Mouse (Mus musculus): Measurements from ENCODE around the gene Mlph.
A peak's percentile ranks its signal among the peaks of the same experiment; 100 is the strongest.

The Mlph gene

GRCm38 (mm10) chr1:90906357-90906756 is 8.5 kb upstream of the Mlph start:
- DNase-seq (ENCODE audit: low spot score in 2 of 2) = peak in 1 of 2 experiments; percentile 18

- DNase-seq (ENCODE audit: low spot score in 2 of 2) = no peak
Measured at GRCm38 (mm10) chr1:90909161-90909560, 5.7 kb upstream of the Mlph start.

- DNase-seq (ENCODE audit: low spot score in 2 of 2) = peak in 1 of 2 experiments; percentile 12
Measured at GRCm38 (mm10) chr1:90909631-90910152, 5.2 kb upstream of the Mlph start.

- DNase-seq (ENCODE audit: low spot score in 2 of 2) = no peak
Measured at GRCm38 (mm10) chr1:90913231-90913630, 1.7 kb upstream of the Mlph start.

- no peak for DNase-seq (ENCODE audit: low spot score in 2 of 2)
Measured at GRCm38 (mm10) chr1:90917509-90917908, 2.6 kb downstream of the Mlph start.

- DNase-seq (ENCODE audit: low spot score in 2 of 2) = no peak
Measured at GRCm38 (mm10) chr1:90921687-90922086, 6.8 kb downstream of the Mlph start.

GRCm38 (mm10) chr1:90926030-90926429 is 11.1 kb downstream of the Mlph start:
- DNase-seq (ENCODE audit: low spot score in 2 of 2) = no peak

- DNase-seq (ENCODE audit: low spot score in 2 of 2) = no peak
Measured at GRCm38 (mm10) chr1:90927308-90927707, 12.4 kb downstream of the Mlph start.

- DNase-seq (ENCODE audit: low spot score in 2 of 2) = no peak
Measured at GRCm38 (mm10) chr1:90927929-90928574, 13.2 kb downstream of the Mlph start.

GRCm38 (mm10) chr1:90928575-90928934 is 13.7 kb downstream of the Mlph start:
- DNase-seq (ENCODE audit: low spot score in 2 of 2) = peak; percentile 65 to 81

GRCm38 (mm10) chr1:90933001-90933400 is 18.1 kb downstream of the Mlph start:
- DNase-seq (ENCODE audit: low spot score in 2 of 2) = no peak

- no peak for DNase-seq (ENCODE audit: low spot score in 2 of 2)
Measured at GRCm38 (mm10) chr1:90936990-90937389, 22.1 kb downstream of the Mlph start.

- no peak for DNase-seq (ENCODE audit: low spot score in 2 of 2)
Measured at GRCm38 (mm10) chr1:90939980-90940379, 25.1 kb downstream of the Mlph start.

GRCm38 (mm10) chr1:90945171-90945570 is 30.3 kb downstream of the Mlph start:
- no peak for DNase-seq (ENCODE audit: low spot score in 2 of 2)

GRCm38 (mm10) chr1:90947252-90947651 is 32.4 kb downstream of the Mlph start:
- no peak for DNase-seq (ENCODE audit: low spot score in 2 of 2)

- DNase-seq (ENCODE audit: low spot score in 2 of 2) = no peak
Measured at GRCm38 (mm10) chr1:90949309-90949708, 34.4 kb downstream of the Mlph start.

- no peak for DNase-seq (ENCODE audit: low spot score in 2 of 2)
Measured at GRCm38 (mm10) chr1:90951670-90952069, 36.8 kb downstream of the Mlph start.

- DNase-seq (ENCODE audit: low spot score in 2 of 2) = no peak
Measured at GRCm38 (mm10) chr1:90952808-90953207, 37.9 kb downstream of the Mlph start, which contains the start of gene Prlh. TSS of gene Prlh (plus strand) at chr1:90953108.

- DNase-seq (ENCODE audit: low spot score in 2 of 2) = no peak
Measured at GRCm38 (mm10) chr1:90953688-90954087, 38.8 kb downstream of the Mlph start.

GRCm38 (mm10) chr1:90956245-90957096 is 41.6 kb downstream of the Mlph start:
- peak in 1 of 2 experiments; percentile 55 for DNase-seq (ENCODE audit: low spot score in 2 of 2)

- no peak for DNase-seq (ENCODE audit: low spot score in 2 of 2)
Measured at GRCm38 (mm10) chr1:90962526-90962925, 47.6 kb downstream of the Mlph start.

GRCm38 (mm10) chr1:90962994-90963393 is 48.1 kb downstream of the Mlph start:
- no peak for DNase-seq (ENCODE audit: low spot score in 2 of 2)

- DNase-seq (ENCODE audit: low spot score in 2 of 2) = no peak
Measured at GRCm38 (mm10) chr1:90967583-90967982, 52.7 kb downstream of the Mlph start.
